Mouse (Mus musculus) hindbrain, embryonic 14.5 days (tissue): ENCODE measurements around the gene Agtpbp1. TPM values are rescaled to one million over a fixed set of nuclear protein-coding genes. Genes with fewer than 3 reads are reported as not detected.
A peak's percentile ranks its signal among the peaks of the same experiment; 100 is the strongest.

Source experiments
- ATAC-seq: fragments of 200-750 bp; cut with Nextera tagmentation; 2 replicates; pipeline ENCODE4 v1.8.0; 2017; ENCODE audit warnings: moderate number of reproducible peaks, mild to moderate bottlenecking, moderate TSS enrichment, moderate library complexity; ENCODE audit not compliant: low FRiP score
- DNase-seq: peaks from one replicate; pipeline ENCODE4 v3.0.0-alpha.2; 2015; ENCODE audit warnings: low spot score
- H3K27ac ChIP-seq: fragments of 300-500 bp; sonication (generic); 2 replicates; pipeline ENCODE4 v1.5.1; 2014; ENCODE audit warnings: mild to moderate bottlenecking, moderate library complexity
- H3K27me3 ChIP-seq: fragments of 300-500 bp; sonication (generic); 2 replicates; pipeline ENCODE4 v1.6.1; 2014; ENCODE audit warnings: mild to moderate bottlenecking, low read length, mixed read lengths; ENCODE audit not compliant: control insufficient read depth, insufficient read depth
- H3K36me3 ChIP-seq: fragments of 300-500 bp; sonication (generic); replicated peaks from 2 replicates; pipeline ENCODE4 v1.6.1; 2014; ENCODE audit not compliant: control insufficient read depth, insufficient read depth
- H3K4me1 ChIP-seq: fragments of 300-500 bp; sonication (generic); replicated peaks from 2 replicates; pipeline ENCODE4 v1.6.1; 2014; ENCODE audit warnings: antibody characterized with exemption, low read length, mixed read lengths; ENCODE audit not compliant: control insufficient read depth, insufficient read depth
- H3K4me2 ChIP-seq: fragments of 300-500 bp; sonication (generic); replicated peaks from 2 replicates; pipeline ENCODE4 v1.6.1; 2014; ENCODE audit warnings: mild to moderate bottlenecking, moderate library complexity
- H3K4me3 ChIP-seq: fragments of 300-500 bp; sonication (generic); replicated peaks from 2 replicates; pipeline ENCODE4 v1.5.1; 2014; ENCODE audit warnings: mild to moderate bottlenecking, low read length
- H3K9ac ChIP-seq: fragments of 300-500 bp; sonication (generic); 2 replicates; pipeline ENCODE4 v1.6.1; 2014
- H3K9me3 ChIP-seq: fragments of 300-500 bp; sonication (generic); 2 replicates; pipeline ENCODE4 v1.6.1; 2016; ENCODE audit warnings: low read length; ENCODE audit not compliant: control insufficient read depth
- WGBS: fragments of 180-500 bp; shearing (Covaris S2); extraction: QIAGEN DNeasy Blood & Tissue Kit; methylation state at CpG from one replicate; pipeline ENCODE4 v1.1.7; 2014; 5-methylcytosine and 5-hydroxymethylcytosine counted together
- polyA plus RNA-seq: library from polyadenylated mRNA; unstranded; fragments of >200 nt; fragmentation: Nextera tagmentation; extraction: Ambion mirVana; gene quantifications from 2 replicates; pipeline ENCODE4 v1.2.1, GENCODE M21; 2014

Gene Agtpbp1
- polyA plus RNA-seq, 1 experiment from 2014 or later: 100 TPM

DNA sequence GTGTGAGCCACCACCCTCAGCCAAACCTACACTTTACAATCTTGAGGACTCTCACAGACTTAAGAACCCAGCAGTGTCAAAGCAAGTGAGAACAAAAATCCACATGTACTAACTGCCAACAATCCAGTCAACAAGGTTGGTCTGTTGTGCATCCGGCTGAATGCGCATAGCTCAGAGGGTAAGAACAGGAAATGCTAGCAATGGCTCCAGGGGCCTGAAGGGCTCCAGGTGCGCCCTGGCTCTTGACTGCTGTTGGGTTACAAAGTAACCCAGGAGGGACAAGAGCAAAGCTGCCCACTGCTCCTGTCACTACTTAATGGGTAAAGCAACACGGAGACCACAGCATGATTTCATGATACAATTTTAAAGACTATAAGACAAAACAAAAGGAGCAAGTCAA is 81.4 kb downstream of the Agtpbp1 start:
- ATAC-seq: no peak

DNA sequence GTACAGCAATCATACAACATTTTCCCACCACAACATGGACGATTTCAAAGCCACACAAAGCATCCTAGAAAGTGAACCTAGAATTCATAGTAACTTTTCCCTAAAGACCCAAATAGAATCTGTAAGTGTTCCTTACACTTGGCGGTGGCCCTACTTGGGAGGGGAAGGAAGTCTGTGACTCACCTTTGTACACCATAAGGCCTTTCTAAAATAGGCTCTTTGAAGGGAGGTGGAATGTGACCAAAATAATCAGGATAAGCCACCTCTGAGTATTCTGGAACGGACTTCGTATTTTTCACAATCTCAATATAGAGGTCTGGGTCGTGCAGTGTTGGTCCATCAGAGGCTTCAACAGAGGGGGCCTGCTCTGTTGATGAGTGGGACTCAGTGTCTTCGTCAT is 85.2 kb downstream of the Agtpbp1 start:
- H3K27me3 ChIP-seq: no peaks in the 10 kb centered on the region
- no peak overlapping the region for H3K9ac ChIP-seq
- H3K4me1 ChIP-seq: 0 out of 2 replicates have a peak, but pooled peaks cover 3% of the 10 kb centered on the region
- no peak overlapping the region for H3K27ac ChIP-seq
- no peak for DNase-seq
- H3K36me3 ChIP-seq: peaks cover 50% of the 10 kb centered on the region
- no peak for ATAC-seq
- no peak overlapping the region for H3K4me3 ChIP-seq
- H3K9me3 ChIP-seq: no peaks in the 10 kb centered on the region
- 87% methylated on average over 6 of the region's 6 CpGs for WGBS
- H3K4me2 ChIP-seq: no peak overlapping the region

More for the DNA sequence above, 81.4 kb downstream of the Agtpbp1 start:
- 87% methylated on average over 4 of the region's 4 CpGs for WGBS
- Histone ChIP-seq H3K9me3 (no peaks in the 10 kb centered on the region), H3K4me2 (no peak overlapping the region), H3K36me3 (peaks cover 48% of the 10 kb centered on the region), H3K27me3 (no peaks in the 10 kb centered on the region), H3K27ac (no peak overlapping the region), H3K4me1 (0 out of 2 replicates have a peak, but pooled peaks cover 3% of the 10 kb centered on the region), H3K9ac (no peak overlapping the region), H3K4me3 (no peak overlapping the region)
- no peak for DNase-seq

DNA sequence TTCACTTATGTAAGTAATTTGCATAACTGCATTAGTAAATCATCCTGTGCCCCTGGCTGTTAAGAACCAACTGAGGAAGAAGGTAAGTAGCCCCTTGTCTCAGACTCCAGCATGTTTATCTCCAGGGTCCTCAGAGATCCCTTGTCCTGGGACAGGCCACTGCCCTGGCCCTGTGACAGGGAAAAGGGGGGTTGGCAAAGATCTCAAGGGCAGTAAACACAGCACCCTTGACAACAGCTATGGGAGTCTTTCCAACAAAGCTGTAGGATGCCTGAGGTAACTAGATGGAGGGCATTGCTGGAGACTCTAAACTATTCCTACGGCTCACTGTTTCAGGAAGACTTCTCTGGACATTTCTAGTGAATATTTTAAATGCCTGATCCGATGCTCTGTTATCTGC is 85.7 kb downstream of the Agtpbp1 start:
- peaks cover 55% of the 10 kb centered on the region for H3K36me3 ChIP-seq
- no peak overlapping the region for H3K9ac ChIP-seq
- 87% methylated on average over 2 of the region's 2 CpGs for WGBS
- no peaks in the 10 kb centered on the region for H3K27me3 ChIP-seq
- ATAC-seq: no peak
- H3K4me1 ChIP-seq: 0 out of 2 replicates have a peak, but pooled peaks cover 3% of the 10 kb centered on the region
- H3K4me3 ChIP-seq: no peak overlapping the region
- H3K27ac ChIP-seq: no peak overlapping the region
- H3K9me3 ChIP-seq: no peaks in the 10 kb centered on the region
- H3K4me2 ChIP-seq: no peak overlapping the region
- no peak for DNase-seq

DNA sequence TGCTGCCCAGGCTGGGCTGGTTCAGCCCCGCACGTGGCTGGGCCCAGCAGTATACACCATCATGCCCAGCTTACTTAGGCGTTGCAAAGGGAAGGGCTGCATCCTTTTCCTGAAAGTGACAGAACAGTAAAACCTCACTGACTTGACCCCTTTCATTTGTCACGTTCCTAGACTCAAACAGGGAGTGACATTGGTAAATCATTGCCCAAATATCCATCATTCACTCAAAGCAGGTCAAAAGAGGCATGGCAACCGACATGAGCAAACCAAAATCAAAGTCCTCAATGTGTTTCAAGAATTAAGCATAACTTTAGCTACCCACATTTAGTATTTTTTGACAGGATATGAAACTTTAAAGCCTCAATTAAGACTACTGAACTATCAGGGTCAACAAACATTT is 86.8 kb downstream of the Agtpbp1 start:
- 0 out of 2 replicates have a peak, but pooled peaks cover 3% of the 10 kb centered on the region for H3K4me1 ChIP-seq
- no peak overlapping the region for H3K9ac ChIP-seq
- WGBS: 69% methylated on average over 5 of the region's 5 CpGs
- ATAC-seq (no peak), DNase-seq (no peak)
- H3K36me3 ChIP-seq: peaks cover 55% of the 10 kb centered on the region
- no peak overlapping the region for H3K4me2 ChIP-seq
- H3K4me3 ChIP-seq: no peak overlapping the region
- H3K27me3 ChIP-seq: no peaks in the 10 kb centered on the region
- H3K9me3 ChIP-seq: no peaks in the 10 kb centered on the region
- H3K27ac ChIP-seq: no peak overlapping the region

DNA sequence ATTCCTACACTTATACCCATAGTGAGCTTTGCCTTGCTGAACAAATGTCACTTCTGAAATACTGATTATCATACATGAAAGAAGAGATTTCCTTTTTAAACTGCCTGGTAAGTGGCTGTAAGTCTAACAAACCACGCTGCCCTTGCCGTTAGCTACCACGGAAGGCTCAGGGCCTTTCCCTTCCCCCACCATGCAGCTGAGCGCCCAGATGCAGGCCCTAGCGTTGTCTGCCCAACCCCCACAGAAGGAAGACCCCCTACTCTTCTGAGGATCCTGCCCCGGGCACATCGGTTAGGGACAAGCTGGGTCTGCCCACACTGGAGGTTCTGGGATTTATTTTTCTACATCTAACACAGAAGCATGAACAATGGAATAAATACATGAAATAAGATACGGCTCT is 89.2 kb downstream of the Agtpbp1 start:
- H3K4me2 ChIP-seq: no peak overlapping the region
- no peaks in the 10 kb centered on the region for H3K9me3 ChIP-seq
- no peak overlapping the region for H3K9ac ChIP-seq
- H3K27me3 ChIP-seq: no peaks in the 10 kb centered on the region
- 20% methylated on average over 8 of the region's 8 CpGs for WGBS
- H3K27ac ChIP-seq: no peak overlapping the region
- DNase-seq (no peak), ATAC-seq (no peak)
- H3K4me1 ChIP-seq: 0 out of 2 replicates have a peak, but pooled peaks cover 3% of the 10 kb centered on the region
- no peak overlapping the region for H3K4me3 ChIP-seq
- peaks cover 50% of the 10 kb centered on the region for H3K36me3 ChIP-seq

DNA sequence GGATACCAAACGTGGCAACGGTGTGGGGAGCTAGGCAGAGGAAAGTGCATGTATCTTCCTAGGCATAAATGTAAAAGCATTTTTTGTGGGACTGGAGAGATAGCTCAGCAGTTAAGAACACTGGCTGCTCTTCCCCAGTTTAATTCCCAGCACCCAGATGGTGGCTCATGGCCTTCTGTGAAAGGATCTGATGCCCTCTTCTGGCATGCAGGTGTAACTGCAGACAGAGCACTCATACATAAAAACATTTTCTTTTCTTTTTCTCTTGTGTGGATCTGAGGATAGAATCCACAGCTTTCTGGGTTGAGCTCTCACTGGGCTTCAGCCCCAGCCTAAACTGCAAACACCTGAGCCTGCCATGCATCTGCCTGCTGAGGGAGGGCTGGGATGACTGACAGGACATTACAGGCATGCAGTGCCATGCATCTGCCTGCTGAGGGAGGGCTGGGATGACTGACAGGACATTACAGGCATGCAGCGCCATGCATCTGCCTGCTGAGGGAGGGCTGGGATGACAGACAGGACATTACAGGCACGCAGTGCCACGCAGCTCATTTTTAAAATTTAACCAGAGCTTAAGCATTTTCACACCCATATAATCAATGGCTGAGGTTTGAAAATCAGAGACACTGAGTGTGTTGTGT is 90.3 kb downstream of the Agtpbp1 start:
- WGBS: 70% methylated on average over 5 of the region's 5 CpGs
- Histone ChIP-seq H3K9me3 (no peaks in the 10 kb centered on the region), H3K9ac (no peak overlapping the region), H3K4me2 (no peak overlapping the region), H3K27ac (no peak overlapping the region), H3K4me1 (0 out of 2 replicates have a peak, but pooled peaks cover 3% of the 10 kb centered on the region), H3K36me3 (peaks cover 39% of the 10 kb centered on the region), H3K27me3 (no peaks in the 10 kb centered on the region), H3K4me3 (no peak overlapping the region)
- DNase-seq (no peak), ATAC-seq (no peak)

DNA sequence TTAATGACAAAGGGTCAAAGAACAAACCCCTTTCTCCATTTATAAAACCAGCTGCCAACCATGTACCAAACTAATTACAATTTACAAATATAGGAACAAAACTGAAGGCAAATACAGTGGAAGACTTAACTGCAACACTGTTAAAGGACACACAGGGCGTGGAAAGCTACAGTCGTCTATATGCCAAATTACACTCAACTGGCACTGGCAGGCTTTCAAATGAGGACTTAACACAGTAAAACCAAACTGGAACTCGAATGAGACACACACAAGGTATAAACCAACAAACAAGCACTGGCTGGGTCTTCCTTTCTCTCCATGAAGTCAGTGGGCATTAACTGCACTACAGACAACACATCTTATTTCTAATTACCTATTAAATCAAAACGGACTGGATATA is 94.3 kb downstream of the Agtpbp1 start:
- H3K27ac ChIP-seq: no peak overlapping the region
- DNase-seq (no peak), ATAC-seq (no peak)
- H3K4me1 ChIP-seq: no peaks in the 10 kb centered on the region
- peaks cover 19% of the 10 kb centered on the region for H3K36me3 ChIP-seq
- H3K4me3 ChIP-seq: no peak overlapping the region
- no peaks in the 10 kb centered on the region for H3K9me3 ChIP-seq
- no peak overlapping the region for H3K4me2 ChIP-seq
- 76% methylated on average over 4 of the region's 4 CpGs for WGBS
- H3K9ac ChIP-seq: no peak overlapping the region
- no peaks in the 10 kb centered on the region for H3K27me3 ChIP-seq

DNA sequence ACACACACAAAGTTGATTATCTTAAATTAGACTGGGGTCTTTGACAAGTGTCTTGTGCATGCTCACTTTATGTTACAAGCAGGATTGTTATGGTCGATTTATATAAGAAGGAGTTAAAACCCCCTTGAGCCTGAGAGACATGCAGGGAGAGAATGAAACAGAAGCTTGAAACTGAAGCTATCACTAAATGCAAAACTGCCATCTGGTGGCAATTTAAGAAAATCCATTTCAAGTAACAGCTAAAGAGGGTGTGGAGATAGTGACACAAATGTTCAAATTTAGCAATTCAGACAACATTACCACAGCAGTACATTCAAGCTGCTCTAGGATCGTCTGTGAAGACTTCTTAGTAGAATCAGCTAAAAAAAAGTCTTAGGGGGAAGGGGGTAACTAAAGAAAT is 95.9 kb downstream of the Agtpbp1 start:
- WGBS: 58% methylated on average over 2 of the region's 2 CpGs
- Histone ChIP-seq H3K4me2 (no peak overlapping the region), H3K36me3 (peaks cover 7% of the 10 kb centered on the region), H3K4me3 (no peak overlapping the region), H3K27ac (no peak overlapping the region), H3K9ac (no peak overlapping the region), H3K4me1 (no peaks in the 10 kb centered on the region), H3K27me3 (no peaks in the 10 kb centered on the region), H3K9me3 (no peaks in the 10 kb centered on the region)
- ATAC-seq (no peak), DNase-seq (peak; percentile 76)

DNA sequence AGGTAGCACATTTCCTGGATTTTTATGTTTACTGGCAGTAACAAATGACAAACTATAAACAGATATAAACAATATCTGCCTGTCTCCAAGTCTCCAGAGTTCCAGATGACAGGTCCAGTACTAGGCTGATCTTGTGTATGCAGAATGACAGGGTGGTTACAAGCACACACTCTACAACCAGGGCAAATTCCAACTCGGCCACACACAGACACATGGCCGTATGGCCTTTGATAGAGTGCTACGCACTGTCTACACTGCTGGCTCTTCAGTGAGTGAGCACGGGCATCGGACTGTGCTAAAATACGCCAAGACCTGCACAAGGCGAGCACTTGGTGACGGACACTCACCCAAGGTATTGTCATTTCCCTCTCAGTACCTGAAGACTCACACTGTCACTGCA is 97.7 kb downstream of the Agtpbp1 start:
- 0 out of 2 replicates have a peak, but pooled peaks cover 1% of the 10 kb centered on the region for H3K4me1 ChIP-seq
- no peaks in the 10 kb centered on the region for H3K27me3 ChIP-seq
- no peak overlapping the region for H3K4me3 ChIP-seq
- ATAC-seq (no peak), DNase-seq (no peak)
- H3K36me3 ChIP-seq: no peaks in the 10 kb centered on the region; the same call in 1 of the 2 replicates
- H3K27ac ChIP-seq: no peak overlapping the region
- no peaks in the 10 kb centered on the region for H3K9me3 ChIP-seq
- WGBS: 94% methylated on average over 8 of the region's 8 CpGs
- no peak overlapping the region for H3K9ac ChIP-seq
- H3K4me2 ChIP-seq: no peak overlapping the region

DNA sequence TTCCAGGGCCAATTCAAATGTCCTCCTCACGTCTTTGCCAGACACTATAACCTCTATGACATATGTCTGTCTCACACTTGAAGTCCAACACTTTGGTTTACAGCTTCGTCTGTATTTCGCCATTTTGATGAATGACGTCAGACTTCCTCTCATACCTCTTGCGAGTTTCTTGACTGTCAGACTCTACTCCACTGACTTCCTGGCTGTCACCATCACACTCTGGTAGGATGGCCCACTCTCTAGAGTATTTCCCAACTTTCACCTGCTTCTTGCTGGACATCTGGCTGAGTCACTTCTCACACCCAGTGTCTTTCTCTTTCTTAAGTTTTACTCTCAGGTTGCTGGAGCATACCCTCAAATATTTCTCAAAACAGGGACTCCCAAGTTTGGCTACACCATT is 98.8 kb downstream of the Agtpbp1 start:
- WGBS: 94% methylated on average over 5 of the region's 5 CpGs
- H3K4me1 ChIP-seq: 0 out of 2 replicates have a peak, but pooled peaks cover 3% of the 10 kb centered on the region
- no peak for ATAC-seq

More for the DNA sequence above, 98.8 kb downstream of the Agtpbp1 start:
- H3K9me3 ChIP-seq: no peaks in the 10 kb centered on the region
- no peak overlapping the region for H3K4me3 ChIP-seq
- H3K27ac ChIP-seq: no peak overlapping the region
- H3K4me2 ChIP-seq: no peak overlapping the region
- H3K9ac ChIP-seq: no peak overlapping the region
- DNase-seq: no peak
- H3K27me3 ChIP-seq: no peaks in the 10 kb centered on the region
- peaks cover 5% of the 10 kb centered on the region for H3K36me3 ChIP-seq
